Mouse (Mus musculus) CH12.LX (cell line): ENCODE measurements at regions not wholly inside any gene's neighbourhood (a gene's known extent, or its start where the extent isn't known, plus 50 kb on each side); places are given as distances from the start of the nearest gene placed in this dataset.

Source experiments
- DNase-seq: peaks from one replicate; pipeline ENCODE4 v3.0.0-alpha.2; 2013; ENCODE audit errors: extremely low read depth
- H3K27ac ChIP-seq: 2 replicates; pipeline ENCODE4 v1.5.1; 2012; ENCODE audit warnings: low read depth, mild to moderate bottlenecking, control low read depth, moderate library complexity; ENCODE audit not compliant: insufficient read depth
- H3K27me3 ChIP-seq: replicated peaks from 2 replicates; pipeline ENCODE3; 2012; ENCODE audit warnings: inconsistent platforms
- H3K36me3 ChIP-seq, 2 experiments: replicated peaks in 1 of 2; 2 replicates each; pipeline versions ENCODE3 to v1.6.1; 2012; ENCODE audit warnings: inconsistent platforms in 1 of 2, low read length in 1 of 2, mild to moderate bottlenecking in 1 of 2, mixed read lengths in 1 of 2, moderate library complexity in 1 of 2; ENCODE audit not compliant: control insufficient read depth in 1 of 2, insufficient read depth in 1 of 2
- H3K4me1 ChIP-seq, 2 experiments: 2 replicates each; pipeline ENCODE4 v1.6.1; 2012; ENCODE audit warnings: inconsistent platforms in 1 of 2, moderate library complexity in 1 of 2; ENCODE audit not compliant: insufficient read depth in 2 of 2, control insufficient read depth in 1 of 2
- H3K4me2 ChIP-seq: 2 replicates; pipeline ENCODE4 v1.6.1; 2012; ENCODE audit warnings: low read depth, mild to moderate bottlenecking, control low read depth; ENCODE audit not compliant: poor library complexity, insufficient read depth, severe bottlenecking
- H3K4me3 ChIP-seq, 3 experiments: fragments of 150-350 bp in 1 of 3; sonication (generic) in 1 of 3; replicated peaks in 1 of 3; 2 replicates each; pipeline versions ENCODE3 to v1.5.1; 2011 to 2012; ENCODE audit warnings: low read depth in 2 of 3, low read length in 2 of 3, mild to moderate bottlenecking in 2 of 3, moderate library complexity in 2 of 3, control low read depth in 1 of 3, improper control_type of control experiment in 1 of 3, inconsistent platforms in 1 of 3, mixed read lengths in 1 of 3; ENCODE audit not compliant: poor library complexity in 1 of 3
- H3K79me2 ChIP-seq: replicated peaks from 2 replicates; pipeline ENCODE4 v1.6.1; 2012; ENCODE audit warnings: mild to moderate bottlenecking, moderate library complexity; ENCODE audit not compliant: control insufficient read depth, poor library complexity, insufficient read depth, severe bottlenecking; ENCODE audit errors: extremely low read depth
- H3K9ac ChIP-seq: 2 replicates; pipeline ENCODE4 v1.6.1; 2012; ENCODE audit warnings: low read depth, mild to moderate bottlenecking, control low read depth, moderate library complexity; ENCODE audit not compliant: insufficient read depth
- H3K9me3 ChIP-seq: replicated peaks from 2 replicates; pipeline ENCODE3; 2012; ENCODE audit warnings: low read length, inconsistent platforms, mixed read lengths
- CHD1 ChIP-seq: IDR thresholded peaks from 2 replicates; pipeline ENCODE4 v1.6.1; 2012; ENCODE audit warnings: low read depth, low read length, improper control_type of control experiment, inconsistent platforms
- CHD2 ChIP-seq: IDR thresholded peaks from 2 replicates; pipeline ENCODE4 v1.6.1; 2011; ENCODE audit warnings: low read length, improper control_type of control experiment
- ELF1 ChIP-seq: IDR thresholded peaks from 2 replicates; pipeline ENCODE4 v1.6.1; 2014; ENCODE audit warnings: low read depth, mild to moderate bottlenecking, inconsistent platforms, low read length, improper control_type of control experiment
- EP300 ChIP-seq: IDR thresholded peaks from 2 replicates; pipeline ENCODE4 v1.6.1; 2011; ENCODE audit warnings: low read length, improper control_type of control experiment
- ETS1 ChIP-seq: conservative IDR thresholded peaks from 2 replicates; pipeline ENCODE4 v1.6.1; 2012; ENCODE audit warnings: low read depth, mild to moderate bottlenecking, inconsistent platforms, low read length, improper control_type of control experiment, moderate library complexity
- GABPA ChIP-seq: IDR thresholded peaks from 2 replicates; pipeline ENCODE4 v1.6.1; 2012; ENCODE audit warnings: low read depth, low read length, improper control_type of control experiment, inconsistent platforms; ENCODE audit not compliant: insufficient replicate concordance
- HCFC1 ChIP-seq: IDR thresholded peaks from 2 replicates; pipeline ENCODE4 v1.6.1; 2012; ENCODE audit warnings: low read depth, mild to moderate bottlenecking, inconsistent platforms, low read length, improper control_type of control experiment
- JUND ChIP-seq: conservative IDR thresholded peaks from 2 replicates; pipeline ENCODE4 v1.6.1; 2011; ENCODE audit warnings: low read depth, low read length, improper control_type of control experiment
- KAT2A ChIP-seq: IDR thresholded peaks from 2 replicates; pipeline ENCODE4 v1.6.1; 2012; ENCODE audit warnings: low read length, improper control_type of control experiment, inconsistent platforms; ENCODE audit not compliant: insufficient replicate concordance
- MAFK ChIP-seq: IDR thresholded peaks from 2 replicates; pipeline ENCODE4 v1.6.1; 2011; ENCODE audit warnings: low read length, improper control_type of control experiment; ENCODE audit not compliant: insufficient replicate concordance
- MAZ ChIP-seq: IDR thresholded peaks from 2 replicates; pipeline ENCODE4 v1.6.1; 2012; ENCODE audit warnings: low read depth, mild to moderate bottlenecking, inconsistent platforms, low read length, improper control_type of control experiment, moderate library complexity
- MEF2A ChIP-seq: IDR thresholded peaks from 2 replicates; pipeline ENCODE4 v1.6.1; 2014; ENCODE audit warnings: low read depth, mild to moderate bottlenecking, inconsistent platforms, low read length, improper control_type of control experiment, borderline replicate concordance
- MYC ChIP-seq: IDR thresholded peaks from 2 replicates; pipeline ENCODE4 v1.6.1; 2011; ENCODE audit warnings: low read depth, mild to moderate bottlenecking, improper control_type of control experiment, low read length
- NRF1 ChIP-seq: IDR thresholded peaks from 2 replicates; pipeline ENCODE4 v1.6.1; 2014; ENCODE audit warnings: low read depth, mild to moderate bottlenecking, inconsistent platforms, low read length, improper control_type of control experiment, moderate library complexity
- PAX5 ChIP-seq: IDR thresholded peaks from 2 replicates; pipeline ENCODE4 v1.6.1; 2012; ENCODE audit warnings: low read length, inconsistent platforms, mixed read lengths
- POLR2A ChIP-seq: IDR thresholded peaks from 2 replicates; pipeline ENCODE4 v1.6.1; 2011; ENCODE audit warnings: low read depth, mild to moderate bottlenecking, improper control_type of control experiment, low read length
- POLR2AphosphoS2 ChIP-seq: IDR thresholded peaks from 2 replicates; pipeline ENCODE4 v1.6.1; 2011; ENCODE audit warnings: low read depth, low read length, improper control_type of control experiment
- RCOR1 ChIP-seq: conservative IDR thresholded peaks from 2 replicates; pipeline ENCODE4 v1.6.1; 2012; ENCODE audit warnings: low read depth, mild to moderate bottlenecking, inconsistent platforms, low read length, improper control_type of control experiment
- TBP ChIP-seq: conservative IDR thresholded peaks from 2 replicates; pipeline ENCODE4 v1.6.1; 2011; ENCODE audit warnings: low read depth, low read length, improper control_type of control experiment
- TCF12 ChIP-seq: IDR thresholded peaks from 2 replicates; pipeline ENCODE4 v1.6.1; 2014; ENCODE audit warnings: low read depth, mild to moderate bottlenecking, inconsistent platforms, low read length, improper control_type of control experiment
- UBTF ChIP-seq: IDR thresholded peaks from 2 replicates; pipeline ENCODE4 v1.6.1; 2012; ENCODE audit warnings: low read depth, mild to moderate bottlenecking, inconsistent platforms, low read length, improper control_type of control experiment, moderate library complexity
- ZC3H11A ChIP-seq: IDR thresholded peaks from 2 replicates; pipeline ENCODE4 v1.6.1; 2012; ENCODE audit warnings: low read depth, mild to moderate bottlenecking, inconsistent platforms, low read length, improper control_type of control experiment
- ZKSCAN1 ChIP-seq: IDR thresholded peaks from 2 replicates; pipeline ENCODE4 v1.6.1; 2012; ENCODE audit warnings: low read depth, inconsistent platforms, low read length, improper control_type of control experiment, borderline replicate concordance
- ZMIZ1 ChIP-seq: IDR thresholded peaks from 2 replicates; pipeline ENCODE4 v1.6.1; 2012; ENCODE audit warnings: low read depth, mild to moderate bottlenecking, inconsistent platforms, low read length, improper control_type of control experiment
- dilution Hi-C: fragments of 300-500 bp; cut with MboI; formaldehyde crosslinking; loops from 2 replicates; pipeline ENCODE4 v1.14.3; 2020; ENCODE audit warnings: low sequenced_read_pairs; ENCODE audit not compliant: extremely low pct_unique_long_range_greater_than_20kb, extremely low pct_ligation_motif_present
- in situ Hi-C: fragments of 300-500 bp; cut with MboI; formaldehyde crosslinking; loops from 3 replicates; pipeline ENCODE4 v1.14.3; 2019; ENCODE audit warnings: low sequenced_read_pairs, low pct_ligation_motif_present, low pct_unique_long_range_greater_than_20kb, mixed read lengths

DNA sequence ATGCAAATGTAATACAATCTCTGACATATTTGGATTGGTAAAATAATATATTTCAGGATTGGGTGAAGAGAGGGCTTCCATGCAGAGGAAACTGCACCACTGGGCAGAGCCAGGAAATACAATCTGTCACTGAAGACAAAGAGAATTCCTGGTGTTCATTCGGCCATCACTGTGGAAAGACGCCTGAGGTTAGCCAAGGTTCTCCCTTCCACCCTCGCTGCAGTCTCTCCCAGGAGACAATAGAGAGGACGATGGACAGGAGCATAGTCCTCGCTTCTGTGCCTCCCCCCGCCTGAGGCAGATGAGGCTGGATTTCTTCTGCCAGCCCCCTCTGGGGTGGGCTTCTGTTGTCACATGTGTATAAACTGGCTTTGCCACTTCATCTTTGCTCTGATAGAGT, 660.6 kb downstream of the Tmem114 start:
- Histone ChIP-seq H3K4me1 (no peaks in the 10 kb centered on the region), H3K4me2 (no peak overlapping the region), H3K4me3 (no peak overlapping the region), H3K79me2 (no peaks in the 10 kb centered on the region), H3K27me3 (no peaks in the 10 kb centered on the region), H3K36me3 (no peaks in the 10 kb centered on the region), H3K9ac (no peak overlapping the region), H3K9me3 (peaks cover 57% of the 10 kb centered on the region), H3K27ac (no peak overlapping the region)
- no peak for TF ChIP-seq RCOR1
- TF ChIP-seq TBP = no peak
- no peak for TF ChIP-seq ZC3H11A
- no peak for TF ChIP-seq ETS1
- TF ChIP-seq POLR2AphosphoS2 = no peak
- TF ChIP-seq HCFC1 = no peak
- no peak for TF ChIP-seq MAFK
- TF ChIP-seq KAT2A = no peak
- no peak for TF ChIP-seq CHD2
- no peak for TF ChIP-seq EP300
- TF ChIP-seq CHD1 = no peak
- TF ChIP-seq ZMIZ1 = no peak
- TF ChIP-seq MYC = no peak
- in situ Hi-C loops = no loop called here
- dilution Hi-C loops = no loop called here
- DNase-seq = no peak

DNA sequence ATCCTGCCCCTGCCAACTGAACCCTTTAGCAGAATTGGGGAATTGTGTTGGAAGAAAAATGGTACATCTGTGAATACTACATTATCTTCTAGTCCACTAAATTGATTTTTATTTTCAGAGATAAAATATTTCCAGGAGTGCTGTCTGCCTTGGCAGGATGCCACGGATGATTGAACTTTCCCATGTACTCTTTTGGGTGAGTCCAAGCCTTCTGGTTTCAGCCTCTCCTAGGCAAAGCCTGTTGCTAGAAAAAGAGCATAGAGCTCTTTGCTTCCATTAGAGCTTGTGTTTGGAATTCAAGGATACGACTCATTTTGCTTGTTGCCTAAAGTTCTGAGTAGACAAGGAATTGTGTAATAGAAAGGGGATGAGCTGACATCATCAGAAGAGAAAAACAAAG, 696.8 kb downstream of the Tmem114 start:
- no peaks in the 10 kb centered on the region for H3K79me2 ChIP-seq
- no peak for DNase-seq
- no peak for TF ChIP-seq NRF1
- no peak for TF ChIP-seq KAT2A
- TF ChIP-seq UBTF = no peak
- no peak for TF ChIP-seq GABPA
- TF ChIP-seq TCF12 = no peak
- TF ChIP-seq ZKSCAN1 = no peak
- TF ChIP-seq EP300 = no peak
- TF ChIP-seq MYC = no peak
- no peak for TF ChIP-seq CHD2
- TF ChIP-seq ETS1 = no peak
- no peak for TF ChIP-seq POLR2A
- no peak for TF ChIP-seq PAX5
- TF ChIP-seq HCFC1 = no peak
- no peak for TF ChIP-seq JUND
- TF ChIP-seq MAFK = no peak
- no peak for TF ChIP-seq MEF2A
- TF ChIP-seq MAZ = no peak
- no peak for TF ChIP-seq ELF1
- TF ChIP-seq, all 38 proteins: peak for 0
- Histone ChIP-seq H3K9me3 (peaks cover 57% of the 10 kb centered on the region), H3K27ac (no peak overlapping the region), H3K9ac (no peak overlapping the region), H3K36me3 (no peaks in the 10 kb centered on the region), H3K27me3 (no peaks in the 10 kb centered on the region), H3K4me1 (no peaks in the 10 kb centered on the region), H3K4me3 (no peak overlapping the region), H3K4me2 (no peak overlapping the region)
- in situ Hi-C loops (no loop called here), dilution Hi-C loops (no loop called here)
